Comparison of ENCODE assay signal across 8 mouse cellular contexts in genomic region chr5:143730915-143731314, GRCm38 (mm10). TPM values are rescaled to one million over a fixed set of nuclear protein-coding genes. Genes with fewer than 3 reads are reported as not detected.
A peak's percentile ranks its signal among the peaks of the same experiment; 100 is the strongest.
DNase-seq lines count a peak whose midpoint lies in the region; ATAC-seq and TF ChIP-seq lines count a peak whose summit lies in the region.

No protein-coding gene starts in this region.

- peak overlapping the region; percentile 99 for H3K4me3 ChIP-seq in heart, embryonic 13.5 days
- peak overlapping the region; percentile 97 for H3K4me3 ChIP-seq in forebrain, embryonic 13.5 days
- peak overlapping the region; percentile 86 for H3K4me3 ChIP-seq in liver, postnatal 0 days (ENCODE audit: low read depth, low read length)

- peaks cover 19% of the 10 kb centered on the region for H3K4me1 ChIP-seq in heart, embryonic 13.5 days
- peaks cover 24% of the 10 kb centered on the region for H3K4me1 ChIP-seq in forebrain, embryonic 13.5 days
- peaks cover 16% of the 10 kb centered on the region for H3K4me1 ChIP-seq in liver, postnatal 0 days (ENCODE audit: insufficient read depth)

- DNase-seq in heart, postnatal 10 days: no peak
- DNase-seq in CD4-positive, CD25-positive, alpha-beta regulatory T cell, adult 2 months (ENCODE audit: low read depth, low spot score): peak; percentile 51
- no peak for DNase-seq in liver, postnatal 0 days
- DNase-seq in layer of hippocampus, adult 9-11 months: no peak
- DNase-seq in frontal cortex, postnatal 36 days (ENCODE audit: low spot score in 2 of 2): no peak
- DNase-seq in cerebellum, adult 9-11 months: no peak

- peaks cover 22% of the 10 kb centered on the region for H3K36me3 ChIP-seq in heart, embryonic 13.5 days
- H3K36me3 ChIP-seq in forebrain, embryonic 13.5 days (ENCODE audit: poor library complexity, severe bottlenecking): peaks cover 19% of the 10 kb centered on the region
- peaks cover 13% of the 10 kb centered on the region for H3K36me3 ChIP-seq in liver, postnatal 0 days (replicated peaks; ENCODE audit: insufficient read depth, low read length)

- peak overlapping the region; percentile 80 for H3K4me2 ChIP-seq in heart, embryonic 13.5 days
- peak overlapping the region; percentile 84 for H3K4me2 ChIP-seq in forebrain, embryonic 13.5 days
- H3K4me2 ChIP-seq in liver, postnatal 0 days (ENCODE audit: low read depth, low read length): peak overlapping the region; percentile 97

- 14% methylated on average over 6 of the region's 6 CpGs for WGBS in heart, embryonic 13.5 days
- WGBS in forebrain, embryonic 13.5 days: 7% methylated on average over 6 of the region's 6 CpGs
- WGBS in liver, postnatal 0 days (ENCODE audit: insufficient replicate concordance): 8% methylated on average over 6 of the region's 6 CpGs

- no peaks in the 10 kb centered on the region for H3K9me3 ChIP-seq in heart, embryonic 13.5 days
- no peaks in the 10 kb centered on the region for H3K9me3 ChIP-seq in forebrain, embryonic 13.5 days (replicated peaks)
- H3K9me3 ChIP-seq in liver, postnatal 0 days (ENCODE audit: low read length): no peaks in the 10 kb centered on the region

- no peak for ATAC-seq in heart, embryonic 13.5 days (ENCODE audit: extremely low read depth, insufficient number of reproducible peaks, low FRiP score, low TSS enrichment)
- no peak for ATAC-seq in forebrain, embryonic 13.5 days
- ATAC-seq in liver, postnatal 0 days: no peak

- TF ChIP-seq EP300 in liver, postnatal 0 days (IDR thresholded peaks at IDR 0.05; ENCODE audit: low read depth): no peak

- H3K9ac ChIP-seq in heart, embryonic 13.5 days: peak overlapping the region; percentile 100
- H3K9ac ChIP-seq in forebrain, embryonic 13.5 days: peak overlapping the region; percentile 98
- peak overlapping the region; percentile 96; the same call in 1 of the 2 replicates for H3K9ac ChIP-seq in liver, postnatal 0 days (replicated peaks)

- intact Hi-C loops in heart, postnatal 10 days (cut with DNase I): no loop called here

- peaks cover 6% of the 10 kb centered on the region for H3K27me3 ChIP-seq in heart, embryonic 13.5 days (replicated peaks)
- H3K27me3 ChIP-seq in forebrain, embryonic 13.5 days: peaks cover 6% of the 10 kb centered on the region; the same call in 1 of the 2 replicates
- no peaks in the 10 kb centered on the region for H3K27me3 ChIP-seq in liver, postnatal 0 days (ENCODE audit: insufficient read depth, low read length)

- no peak for TF ChIP-seq CTCF in liver, postnatal 0 days (IDR thresholded peaks at IDR 0.05; ENCODE audit: low read depth)

- H3K27ac ChIP-seq in heart, embryonic 13.5 days (replicated peaks): peak overlapping the region; percentile 92; the same call in 1 of the 2 replicates
- H3K27ac ChIP-seq in forebrain, embryonic 13.5 days: no peak overlapping the region
- H3K27ac ChIP-seq in liver, postnatal 0 days (ENCODE audit: low read depth): peak overlapping the region; percentile 95; the same call in 1 of the 2 replicates

RNA-seq across cellular contexts. Expression of gene Usp42, which starts 1.2 kb away (rescaled TPM):
- 10.9 and 11.2 TPM in 2 replicates for polyA plus RNA-seq in heart, embryonic 13.5 days (2015; fragmentation: Nextera tagmentation; extraction: Ambion mirVana)
- 10 to 100 TPM in 1 of 2 experiments, 1 to 10 TPM in 1; 9.7 to 11.3 TPM for total RNA-seq in heart, postnatal 10 days (2021)
- polyA plus RNA-seq in forebrain, embryonic 13.5 days (2015; fragmentation: Nextera tagmentation; extraction: Ambion mirVana): 27.4 and 31.1 TPM in 2 replicates
- polyA plus RNA-seq in liver, postnatal 0 days (2015; fragmentation: Nextera tagmentation; extraction: Ambion mirVana): 2.3 and 2.7 TPM in 2 replicates
